Mouse (Mus musculus) testis, adult 2 months (tissue): Measurements from ENCODE around the gene Nrxn1.

ENCODE experiments used
- CTCF ChIP-seq: fragments of 200-500 bp; IDR thresholded peaks from 2 replicates; pipeline ENCODE4 v1.5.1; 2012; ENCODE audit warnings: low read depth, mild to moderate bottlenecking, inconsistent platforms, low read length, moderate library complexity; ENCODE audit not compliant: control insufficient read depth, insufficient read depth, insufficient replicate concordance
- POLR2A ChIP-seq: fragments of 200-500 bp; IDR thresholded peaks from 2 replicates; pipeline ENCODE4 v1.6.1; 2012; ENCODE audit warnings: low read depth, mild to moderate bottlenecking, inconsistent platforms, low read length, moderate library complexity; ENCODE audit not compliant: control insufficient read depth

DNA sequence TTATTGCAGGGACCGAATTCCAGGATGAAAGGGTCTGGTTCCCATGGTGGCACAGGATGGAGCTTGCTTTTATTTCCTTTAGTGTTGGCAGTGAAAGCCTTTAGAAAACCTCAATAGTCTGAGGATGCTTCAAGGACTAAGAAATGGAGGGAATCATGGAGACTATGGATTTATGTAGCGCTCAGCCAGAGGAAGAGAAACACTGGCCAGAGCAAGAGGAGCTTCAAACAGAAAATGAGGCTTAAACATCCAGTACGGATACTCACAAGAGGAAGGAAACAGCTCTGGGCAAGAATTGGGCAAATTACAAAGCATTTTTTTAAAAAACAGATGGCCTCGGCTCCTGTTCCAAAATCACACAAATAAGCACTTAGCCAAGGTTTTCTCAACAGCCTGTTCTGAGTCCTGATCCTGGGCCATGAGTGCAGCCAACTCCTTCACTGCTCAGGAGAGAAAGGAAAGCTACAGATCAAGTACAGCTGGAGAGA is 93.2 kb downstream of the Nrxn1 start:
- TF ChIP-seq CTCF (no peak), POLR2A (no peak)
